ENCODE assay signal across 11 mouse cellular contexts in genomic region chr12:41646956-41647575, GRCm38 (mm10).
DNase-seq lines count a peak whose midpoint lies in the region; ATAC-seq and TF ChIP-seq lines count a peak whose summit lies in the region.
"Had no signal": no experiment of that assay in that cellular context is flagged by ENCODE, and none has a peak within 500 bp of the region (broad histone marks: within the 10 kb centered on the region; RNA-seq: fewer than 3 reads in every experiment).

No protein-coding gene starts in this region.

- H3K27ac ChIP-seq in heart, embryonic 12.5 days (ENCODE audit: poor library complexity, severe bottlenecking), result no peak overlapping the region
- 0 out of 2 replicates have a peak overlapping the region, but pooled peaks have one; percentile 10 for H3K27ac ChIP-seq in stomach, embryonic 14.5 days (ENCODE audit: low read length)
- no peak overlapping the region for H3K27ac ChIP-seq in stomach, postnatal 0 days (replicated peaks)
- H3K27ac ChIP-seq in hindbrain, embryonic 13.5 days, result peak overlapping the region; percentile 27; the same call in 1 of the 2 replicates
- H3K27ac ChIP-seq: embryonic facial prominence, embryonic 13.5 days had no signal

- 15% methylated on average over 5 of the region's 5 CpGs for WGBS in heart, embryonic 12.5 days
- 15% methylated on average over 5 of the region's 5 CpGs for whole genome bisulfite sequencing in stomach, embryonic 14.5 days
- WGBS in stomach, postnatal 0 days, result 8% methylated on average over 5 of the region's 5 CpGs
- 5% methylated on average over 5 of the region's 5 CpGs for WGBS in hindbrain, embryonic 13.5 days

- H3K9ac ChIP-seq in heart, embryonic 12.5 days, result no peak overlapping the region
- no peak overlapping the region for H3K9ac ChIP-seq in stomach, embryonic 14.5 days (replicated peaks; ENCODE audit: low read depth, low read length)
- H3K9ac ChIP-seq in stomach, postnatal 0 days (ENCODE audit: low read length), result no peak overlapping the region
- no peak overlapping the region for H3K9ac ChIP-seq in hindbrain, embryonic 13.5 days
- H3K9ac ChIP-seq: embryonic facial prominence, embryonic 13.5 days had no signal

- H3K9me3 ChIP-seq in heart, embryonic 12.5 days (replicated peaks), result no peaks in the 10 kb centered on the region
- H3K9me3 ChIP-seq in stomach, embryonic 14.5 days (ENCODE audit: control insufficient read depth, low read depth, low read length), result no peaks in the 10 kb centered on the region
- no peaks in the 10 kb centered on the region for H3K9me3 ChIP-seq in stomach, postnatal 0 days (ENCODE audit: control insufficient read depth, low read length)
- no peaks in the 10 kb centered on the region for H3K9me3 ChIP-seq in hindbrain, embryonic 13.5 days
- H3K9me3 ChIP-seq: embryonic facial prominence, embryonic 13.5 days had no signal

- no peaks in the 10 kb centered on the region for H3K36me3 ChIP-seq in heart, embryonic 12.5 days
- H3K36me3 ChIP-seq in stomach, embryonic 14.5 days (ENCODE audit: control insufficient read depth, insufficient read depth, low read length), result no peaks in the 10 kb centered on the region
- no peaks in the 10 kb centered on the region for H3K36me3 ChIP-seq in stomach, postnatal 0 days (ENCODE audit: control insufficient read depth, insufficient read depth, low read length)
- H3K36me3 ChIP-seq in hindbrain, embryonic 13.5 days, result no peaks in the 10 kb centered on the region
- H3K36me3 ChIP-seq: embryonic facial prominence, embryonic 13.5 days had no signal

- 0 out of 2 replicates have a peak overlapping the region, but pooled peaks have one; percentile 0 for H3K4me2 ChIP-seq in heart, embryonic 12.5 days
- 0 out of 2 replicates have a peak overlapping the region, but pooled peaks have one; percentile 3 for H3K4me2 ChIP-seq in stomach, embryonic 14.5 days (replicated peaks; ENCODE audit: low read depth, low read length)
- no peak overlapping the region for H3K4me2 ChIP-seq in stomach, postnatal 0 days (replicated peaks; ENCODE audit: low read depth)
- H3K4me2 ChIP-seq in hindbrain, embryonic 13.5 days, result no peak overlapping the region
- H3K4me2 ChIP-seq: embryonic facial prominence, embryonic 13.5 days had no signal

- peaks cover 9% of the 10 kb centered on the region for H3K4me1 ChIP-seq in heart, embryonic 12.5 days (replicated peaks)
- H3K4me1 ChIP-seq in stomach, embryonic 14.5 days (ENCODE audit: control insufficient read depth, insufficient read depth, low read length), result no peaks in the 10 kb centered on the region
- H3K4me1 ChIP-seq in stomach, postnatal 0 days (replicated peaks; ENCODE audit: control insufficient read depth, insufficient read depth), result no peaks in the 10 kb centered on the region
- peaks cover 17% of the 10 kb centered on the region for H3K4me1 ChIP-seq in hindbrain, embryonic 13.5 days (replicated peaks)

- no peak for TF ChIP-seq CTCF in stomach, postnatal 0 days (IDR thresholded peaks at IDR 0.05; ENCODE audit: low read depth)

- no peak for DNase-seq in heart, adult 18-20 months
- no peak for DNase-seq in stomach, postnatal 0 days (ENCODE audit: low spot score)
- no peak for DNase-seq in urinary bladder, postnatal 25 days (ENCODE audit: low spot score)
- DNase-seq in frontal cortex, postnatal 36 days (ENCODE audit: low spot score in 2 of 2), result no peak
- no peak for DNase-seq in adrenal gland, postnatal 4 days (ENCODE audit: low spot score in 2 of 2)
- DNase-seq: gastrocnemius, postnatal 36 days; kidney, adult 11 months had no signal

- H3K27me3 ChIP-seq in heart, embryonic 12.5 days (replicated peaks), result no peaks in the 10 kb centered on the region
- H3K27me3 ChIP-seq in stomach, embryonic 14.5 days (ENCODE audit: control insufficient read depth, insufficient read depth, low read length), result no peaks in the 10 kb centered on the region
- H3K27me3 ChIP-seq in stomach, postnatal 0 days (ENCODE audit: control insufficient read depth, insufficient read depth, low read length), result no peaks in the 10 kb centered on the region
- no peaks in the 10 kb centered on the region for H3K27me3 ChIP-seq in hindbrain, embryonic 13.5 days
- H3K27me3 ChIP-seq: embryonic facial prominence, embryonic 13.5 days had no signal

- no peak for TF ChIP-seq EP300 in stomach, postnatal 0 days (optimal IDR thresholded peaks at IDR 0.05)

- no peak for ATAC-seq in heart, embryonic 12.5 days (ENCODE audit: insufficient number of reproducible peaks, low FRiP score)
- no peak; the same call in 1 of the 2 replicates for ATAC-seq in stomach, embryonic 14.5 days (ENCODE audit: insufficient number of reproducible peaks, insufficient read depth, low FRiP score, low read depth)
- ATAC-seq in stomach, postnatal 0 days (ENCODE audit: low FRiP score, low TSS enrichment), result no peak
- peak; percentile 69 for ATAC-seq in hindbrain, embryonic 13.5 days (ENCODE audit: low FRiP score)

- H3K4me3 ChIP-seq in heart, embryonic 12.5 days, result no peak overlapping the region
- H3K4me3 ChIP-seq in stomach, embryonic 14.5 days (ENCODE audit: low read depth, low read length), result no peak overlapping the region
- H3K4me3 ChIP-seq in stomach, postnatal 0 days (ENCODE audit: low read depth, low read length), result no peak overlapping the region
- H3K4me3 ChIP-seq in hindbrain, embryonic 13.5 days, result no peak overlapping the region
- H3K4me3 ChIP-seq: embryonic facial prominence, embryonic 13.5 days had no signal

Comparison
In these comparisons a context has a peak if more than half of its experiments do, and no peak if none do; other contexts are left out.
1. H3K27ac ChIP-seq: peak in stomach, embryonic 14.5 days (single experiment) and hindbrain, embryonic 13.5 days (single experiment); none in heart, embryonic 12.5 days (single experiment) and stomach, postnatal 0 days (single experiment).
2. H3K4me2 ChIP-seq: peak in heart, embryonic 12.5 days (single experiment) and stomach, embryonic 14.5 days (single experiment); none in stomach, postnatal 0 days (single experiment) and hindbrain, embryonic 13.5 days (single experiment).